Mouse (Mus musculus): ENCODE measurements around the gene Prmt6.

GRCm38 (mm10) chr3:110250839-110251700 lies at the start of gene Prmt6:
- TF ChIP-seq CTCF (IDR thresholded peaks at IDR 0.05; ENCODE audit: extremely low read depth, insufficient read depth, insufficient read length, insufficient replicate concordance) (no peak), POLR2A (IDR thresholded peaks at IDR 0.05; ENCODE audit: low read depth, low read length) (peak; percentile 1; the same call in 1 of the 2 replicates)

All from spleen, adult 2 months (tissue).